In genomic region chr13:51573849-51574248, GRCm38 (mm10) we compare ENCODE assay signal across 8 mouse cellular contexts. TPM values are rescaled to one million over a fixed set of nuclear protein-coding genes. Genes with fewer than 3 reads are reported as not detected.
A peak's percentile ranks its signal among the peaks of the same experiment; 100 is the strongest.
DNase-seq lines count a peak whose midpoint lies in the region; ATAC-seq lines count a peak whose summit lies in the region.

No protein-coding gene starts in this region.

- DNase-seq in kidney, postnatal 14 days: peak; percentile 36
- no peak for DNase-seq in kidney, postnatal 36 days
- no peak for DNase-seq in midbrain, embryonic 11.5 days (ENCODE audit: low spot score, missing footprints)
- DNase-seq in telencephalon, adult 2 months (ENCODE audit: low read depth, low spot score): peak; percentile 82
- no peak for DNase-seq in liver
- no peak for DNase-seq in liver, embryonic 11.5 days (ENCODE audit: low spot score)

- H3K27ac ChIP-seq in forebrain, embryonic 12.5 days: 0 out of 2 replicates have a peak overlapping the region, but pooled peaks have one; percentile 32
- H3K27ac ChIP-seq in hindbrain, embryonic 13.5 days: no peak overlapping the region
- no peak overlapping the region for H3K27ac ChIP-seq in midbrain, embryonic 11.5 days (ENCODE audit: low read depth, low read length)
- H3K27ac ChIP-seq in liver, embryonic 11.5 days (ENCODE audit: low read depth, low read length): no peak overlapping the region

- H3K27me3 ChIP-seq in forebrain, embryonic 12.5 days: peaks cover 22% of the 10 kb centered on the region
- H3K27me3 ChIP-seq in hindbrain, embryonic 13.5 days: peaks cover 10% of the 10 kb centered on the region; the same call in 1 of the 2 replicates
- H3K27me3 ChIP-seq in midbrain, embryonic 11.5 days (ENCODE audit: control insufficient read depth, insufficient read depth, low read length): peaks cover 3% of the 10 kb centered on the region; the same call in 1 of the 2 replicates
- H3K27me3 ChIP-seq in liver, embryonic 11.5 days (replicated peaks; ENCODE audit: control insufficient read depth, insufficient read depth, low read length): peaks cover 28% of the 10 kb centered on the region

- no peaks in the 10 kb centered on the region for H3K36me3 ChIP-seq in forebrain, embryonic 12.5 days (replicated peaks)
- no peaks in the 10 kb centered on the region for H3K36me3 ChIP-seq in hindbrain, embryonic 13.5 days
- no peaks in the 10 kb centered on the region for H3K36me3 ChIP-seq in midbrain, embryonic 11.5 days (ENCODE audit: control insufficient read depth, insufficient read depth, low read length)
- H3K36me3 ChIP-seq in liver, embryonic 11.5 days (ENCODE audit: control insufficient read depth, insufficient read depth, low read length): no peaks in the 10 kb centered on the region

- 0 out of 2 replicates have a peak, but pooled peaks have one; percentile 24 for ATAC-seq in forebrain, embryonic 12.5 days (ENCODE audit: low FRiP score)
- ATAC-seq in hindbrain, embryonic 13.5 days (ENCODE audit: low FRiP score): peak; percentile 23; the same call in 1 of the 2 replicates
- ATAC-seq in midbrain, embryonic 11.5 days (ENCODE audit: low FRiP score): peak; percentile 31; the same call in 1 of the 2 replicates
- ATAC-seq in liver, embryonic 11.5 days (replicated peaks; ENCODE audit: low FRiP score): no peak

- H3K4me2 ChIP-seq in forebrain, embryonic 12.5 days: peak overlapping the region; percentile 21; the same call in 1 of the 2 replicates
- peak overlapping the region; percentile 26 for H3K4me2 ChIP-seq in hindbrain, embryonic 13.5 days
- H3K4me2 ChIP-seq in midbrain, embryonic 11.5 days: peak overlapping the region; percentile 4; the same call in 1 of the 2 replicates
- H3K4me2 ChIP-seq in liver, embryonic 11.5 days: no peak overlapping the region

- no peak overlapping the region for H3K9ac ChIP-seq in forebrain, embryonic 12.5 days
- H3K9ac ChIP-seq in hindbrain, embryonic 13.5 days: peak overlapping the region; percentile 39
- no peak overlapping the region for H3K9ac ChIP-seq in midbrain, embryonic 11.5 days (ENCODE audit: low read length)
- no peak overlapping the region for H3K9ac ChIP-seq in liver, embryonic 11.5 days (ENCODE audit: low read depth, low read length)

- no peak overlapping the region for H3K4me3 ChIP-seq in forebrain, embryonic 12.5 days (replicated peaks)
- H3K4me3 ChIP-seq in hindbrain, embryonic 13.5 days: 0 out of 2 replicates have a peak overlapping the region, but pooled peaks have one; percentile 8
- no peak overlapping the region for H3K4me3 ChIP-seq in midbrain, embryonic 11.5 days (ENCODE audit: low read depth, low read length)
- H3K4me3 ChIP-seq in liver, embryonic 11.5 days (ENCODE audit: low read depth, low read length): no peak overlapping the region

- no peaks in the 10 kb centered on the region for H3K9me3 ChIP-seq in forebrain, embryonic 12.5 days
- no peaks in the 10 kb centered on the region for H3K9me3 ChIP-seq in hindbrain, embryonic 13.5 days
- H3K9me3 ChIP-seq in midbrain, embryonic 11.5 days (ENCODE audit: control insufficient read depth, low read length): no peaks in the 10 kb centered on the region
- no peaks in the 10 kb centered on the region for H3K9me3 ChIP-seq in liver, embryonic 11.5 days (ENCODE audit: control insufficient read depth, low read length)

- peaks cover 26% of the 10 kb centered on the region for H3K4me1 ChIP-seq in forebrain, embryonic 12.5 days
- peaks cover 23% of the 10 kb centered on the region for H3K4me1 ChIP-seq in hindbrain, embryonic 13.5 days (replicated peaks)
- peaks cover 10% of the 10 kb centered on the region for H3K4me1 ChIP-seq in midbrain, embryonic 11.5 days (ENCODE audit: control insufficient read depth, insufficient read depth, low read length)
- no peaks in the 10 kb centered on the region for H3K4me1 ChIP-seq in liver, embryonic 11.5 days (replicated peaks; ENCODE audit: control insufficient read depth, insufficient read depth, low read length)

- WGBS in forebrain, embryonic 12.5 days: 31% methylated on average over 11 of the region's 11 CpGs
- 17% methylated on average over 11 of the region's 11 CpGs for WGBS in hindbrain, embryonic 13.5 days
- WGBS in midbrain, embryonic 11.5 days: 18% methylated on average over 11 of the region's 11 CpGs
- WGBS in liver, embryonic 11.5 days: 32% methylated on average over 11 of the region's 11 CpGs

RNA-seq across cellular contexts. Expression of gene Shc3, which starts 4.6 kb away (rescaled TPM):
- polyA plus RNA-seq in forebrain, embryonic 12.5 days (2016; fragmentation: Nextera tagmentation; extraction: Ambion mirVana): 7.9 and 9.6 TPM in 2 replicates
- polyA plus RNA-seq in hindbrain, embryonic 13.5 days (2015; fragmentation: Nextera tagmentation; extraction: Ambion mirVana): 4.1 and 4.2 TPM in 2 replicates
- polyA plus RNA-seq in midbrain, embryonic 11.5 days (2014; fragmentation: Nextera tagmentation; extraction: Ambion mirVana): 4.5 and 5.7 TPM in 2 replicates
- polyA plus RNA-seq in liver, embryonic 11.5 days (2014; fragmentation: Nextera tagmentation; extraction: Ambion mirVana): not detected in 2 replicates

Comparison
In these comparisons a context has a peak if more than half of its experiments do, and no peak if none do; other contexts are left out.
1. DNase-seq: peak in kidney, postnatal 14 days (single experiment) and telencephalon, adult 2 months (single experiment); none in kidney, postnatal 36 days (0 of 2), midbrain, embryonic 11.5 days (single experiment), liver (single experiment) and liver, embryonic 11.5 days (single experiment).